Mouse (Mus musculus) right cerebral cortex, postnatal 25 days (tissue): ENCODE measurements at regions not wholly inside any gene's neighbourhood (a gene's known extent, or its start where the extent isn't known, plus 50 kb on each side); places are given as distances from the start of the nearest gene placed in this dataset.

Experiments
- DNase-seq: peaks from one replicate; pipeline ENCODE4 v3.0.0; 2022

DNA sequence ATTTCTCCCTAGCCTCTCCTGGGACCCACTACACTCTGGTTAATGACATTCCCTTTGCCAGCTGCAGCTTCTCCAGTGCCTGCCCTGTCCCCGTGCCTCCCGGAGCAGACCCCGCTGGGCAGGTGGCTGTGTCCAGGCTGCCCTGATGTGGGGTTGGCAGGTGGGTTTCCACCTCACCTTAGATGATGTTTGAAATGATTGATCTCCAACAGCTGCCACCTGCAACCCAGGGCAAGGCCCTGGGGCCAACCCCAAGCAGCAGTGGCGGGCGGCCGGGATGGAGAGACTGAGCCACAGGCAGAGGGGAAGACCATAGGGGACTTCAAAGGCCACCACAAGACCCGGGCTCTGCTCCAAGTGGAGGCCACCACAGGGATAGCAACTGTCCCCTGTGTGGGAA, 93.6 kb upstream of the Mvb12b start:
- DNase-seq: no peak

DNA sequence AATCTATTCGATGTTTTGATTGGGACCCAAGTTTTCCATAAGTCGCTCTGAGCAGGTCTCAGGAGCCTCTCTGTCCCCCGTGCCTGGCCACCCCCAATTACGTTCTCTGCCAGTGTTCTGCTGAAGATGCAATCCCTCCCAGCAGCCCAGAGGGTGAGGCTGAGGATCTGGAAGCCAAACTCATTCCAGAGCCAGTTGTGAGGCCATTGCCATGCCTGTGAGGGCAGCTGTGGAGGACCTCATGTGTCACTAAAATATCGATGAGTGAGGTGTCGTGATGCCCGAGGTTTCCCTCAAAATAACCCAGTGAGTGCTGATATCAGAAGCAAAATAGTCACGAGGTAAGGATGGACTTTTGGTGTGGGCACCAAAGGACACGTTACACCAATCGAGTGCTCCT, 93.1 kb upstream of the Mvb12b start:
- no peak for DNase-seq

DNA sequence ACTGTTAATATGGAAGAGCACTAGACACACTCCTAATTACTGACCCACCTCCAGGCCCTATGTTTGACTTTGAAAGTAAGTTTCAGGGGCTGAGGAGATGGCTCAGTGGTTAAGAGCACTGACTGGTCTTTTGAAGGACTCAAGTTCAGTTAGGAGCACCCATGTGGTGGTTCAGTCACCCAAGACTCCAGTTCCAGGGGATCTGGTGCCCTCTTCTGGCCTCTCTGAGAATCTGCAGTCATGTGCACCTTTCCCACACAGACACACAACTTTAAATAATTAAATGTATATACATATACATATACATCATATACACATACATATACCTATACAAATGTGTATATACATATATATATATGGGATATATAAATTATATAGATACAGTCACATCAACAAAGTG, 91.5 kb upstream of the Mvb12b start:
- DNase-seq: no peak

DNA sequence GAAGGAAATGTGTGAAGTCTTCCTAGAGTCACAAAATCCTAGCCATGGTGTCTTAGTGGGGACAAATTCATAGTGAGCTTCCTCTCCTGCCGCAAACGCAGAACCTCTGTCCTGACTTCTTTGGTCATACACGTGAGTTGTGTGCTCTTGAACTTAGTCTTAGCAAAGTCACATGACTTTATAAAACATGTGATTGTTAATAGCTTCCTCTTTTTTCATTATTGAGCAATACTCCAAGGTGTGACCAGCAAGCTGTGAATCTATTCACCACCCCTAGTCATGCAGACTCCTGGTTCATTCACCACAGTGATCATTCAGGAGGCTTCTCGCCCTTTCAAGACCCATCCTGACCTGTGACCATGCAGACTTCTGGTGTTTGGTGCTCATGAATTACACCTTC, 90.8 kb upstream of the Mvb12b start:
- no peak for DNase-seq

DNA sequence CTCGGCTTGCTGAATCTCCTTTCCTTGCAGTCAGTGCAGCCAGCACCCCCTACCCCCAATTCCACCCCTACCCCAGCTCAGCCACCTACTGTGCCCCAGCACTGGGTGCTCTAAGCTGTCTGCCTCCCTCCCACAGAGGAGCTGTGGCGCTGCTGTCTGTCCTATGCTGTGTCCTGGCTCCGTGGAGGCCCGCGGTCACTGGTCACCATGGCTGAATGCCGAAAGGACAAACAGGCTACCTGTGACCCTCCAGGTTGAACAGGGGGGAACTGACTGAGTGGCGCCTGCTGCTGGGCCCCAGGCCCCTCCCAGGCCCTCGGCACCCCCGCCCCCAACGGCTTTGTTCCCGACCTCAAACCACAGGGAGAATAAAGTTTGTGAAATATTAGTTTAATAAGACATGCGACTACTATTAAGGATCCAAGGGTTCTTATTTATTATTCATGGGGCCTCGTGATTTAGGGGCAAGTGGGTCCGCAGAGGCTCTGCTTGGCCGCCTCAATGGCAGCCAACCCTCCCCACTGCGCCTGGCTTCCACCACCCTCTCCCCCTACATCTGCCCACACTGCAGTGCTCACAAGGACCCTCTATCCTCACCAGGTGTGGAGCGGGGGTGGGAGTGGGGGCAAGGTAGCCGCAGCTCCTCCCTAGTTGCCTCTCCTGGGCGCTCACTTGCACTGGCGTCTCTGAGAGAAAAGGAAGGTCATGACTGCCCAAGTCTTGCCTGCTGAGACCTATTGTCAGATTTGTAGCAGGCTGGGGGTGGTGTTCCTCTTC, 90.0 kb upstream of the Mvb12b start:
- no peak for DNase-seq

DNA sequence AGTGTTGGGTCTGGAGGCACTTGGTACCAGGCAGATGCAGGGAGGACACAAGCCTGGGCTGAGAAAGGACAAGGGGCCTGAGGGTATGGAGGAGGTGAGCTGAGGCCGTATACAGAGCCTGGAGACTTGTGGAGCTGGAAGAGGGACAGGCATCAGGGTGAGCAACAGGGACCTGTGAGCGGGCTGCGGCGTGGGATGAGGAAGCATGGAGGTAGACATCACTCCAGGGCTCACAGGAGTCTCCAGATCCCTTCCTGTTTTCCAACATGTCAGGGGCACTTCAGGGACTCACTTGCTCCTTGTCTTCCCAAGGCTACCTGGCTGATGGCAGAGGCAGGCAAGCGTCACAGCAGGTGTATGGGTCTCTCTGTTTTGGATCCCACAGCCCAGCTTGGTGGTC, 89.4 kb upstream of the Mvb12b start:
- DNase-seq: no peak

DNA sequence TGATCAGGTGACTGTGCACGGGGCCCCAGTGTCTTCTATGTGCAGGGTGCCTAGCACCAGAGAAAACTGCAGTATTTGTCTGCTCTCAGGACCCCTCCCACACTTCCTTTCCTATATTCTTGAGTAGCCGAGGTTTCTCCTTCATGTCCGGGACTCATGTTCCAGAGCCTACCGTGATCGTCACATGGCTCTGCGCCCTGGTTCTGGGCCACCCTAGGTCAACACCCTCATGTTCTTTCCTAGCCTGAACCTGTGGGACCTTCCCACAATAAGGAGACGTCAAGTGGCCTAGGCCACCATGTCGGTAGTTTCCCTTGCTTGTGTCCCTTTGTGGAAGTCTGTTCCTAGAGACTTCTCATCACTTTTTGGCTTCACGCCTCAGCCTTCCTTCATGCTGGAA, 88.4 kb upstream of the Mvb12b start:
- DNase-seq: no peak

DNA sequence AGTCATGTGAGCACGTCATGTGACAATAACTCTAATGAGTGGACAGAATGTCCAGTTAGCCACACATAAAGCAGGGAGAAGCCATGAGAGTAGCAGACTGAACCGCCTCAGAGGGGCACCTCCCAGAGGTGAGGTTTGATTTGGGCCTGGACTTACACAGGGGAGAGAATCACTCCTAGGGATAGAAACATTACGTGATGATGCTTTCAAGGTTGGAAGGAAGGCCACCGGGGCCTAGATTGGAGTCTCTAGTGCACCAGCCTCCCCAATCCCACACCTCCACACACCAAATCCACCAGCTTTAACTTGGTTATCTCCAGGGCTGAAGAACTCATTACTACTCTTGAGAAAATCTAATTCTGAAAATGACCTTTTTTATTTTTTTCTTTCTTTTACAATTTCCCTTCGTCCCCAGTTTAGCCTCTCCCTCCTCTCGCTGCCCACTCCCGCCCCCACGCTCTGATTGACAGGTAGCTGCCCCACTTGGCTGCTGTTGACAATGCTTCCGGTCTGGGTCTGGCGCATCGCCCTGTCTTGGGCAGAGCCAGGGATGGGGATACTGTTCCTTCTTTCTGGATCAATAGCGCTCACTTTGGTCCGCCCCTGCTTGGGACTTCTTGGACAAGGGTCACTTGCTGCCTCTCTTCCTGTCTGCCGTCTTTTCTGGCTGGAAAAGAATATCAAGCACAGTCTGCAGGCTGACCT, 87.8 kb upstream of the Mvb12b start:
- peak; percentile 27 for DNase-seq

DNA sequence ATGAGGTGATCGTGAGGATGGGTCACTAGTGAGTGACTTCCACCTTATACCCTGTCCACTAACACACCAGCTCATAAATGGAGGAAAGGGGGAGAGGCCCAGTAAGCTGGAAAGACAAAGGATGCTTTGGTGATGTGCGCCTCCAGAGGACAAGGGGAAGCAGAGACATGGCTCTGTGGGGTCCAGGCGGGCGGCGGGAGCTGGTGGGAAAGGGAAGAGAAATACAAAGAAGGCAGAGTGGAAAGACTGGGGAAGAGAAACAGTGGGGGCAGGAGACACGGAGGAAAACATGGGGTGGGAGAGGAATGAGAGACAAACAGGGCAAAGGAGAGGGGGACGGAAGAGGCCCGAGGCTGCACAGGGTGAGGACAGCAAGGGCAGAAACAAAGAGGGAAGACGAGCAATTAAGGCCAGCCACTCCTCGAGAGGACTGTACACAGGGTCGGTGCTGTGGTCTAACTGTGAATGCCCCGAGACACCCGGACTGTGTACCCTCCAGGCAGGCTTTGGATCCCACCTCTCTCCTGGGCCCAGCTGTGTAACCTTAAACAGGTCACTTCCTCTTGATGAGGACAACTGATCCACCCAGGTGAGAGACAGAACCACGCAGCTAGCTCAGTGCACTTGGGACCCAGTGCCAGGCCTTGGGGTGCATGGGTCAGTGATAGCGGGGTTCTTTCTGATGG, 87.1 kb upstream of the Mvb12b start:
- no peak for DNase-seq

DNA sequence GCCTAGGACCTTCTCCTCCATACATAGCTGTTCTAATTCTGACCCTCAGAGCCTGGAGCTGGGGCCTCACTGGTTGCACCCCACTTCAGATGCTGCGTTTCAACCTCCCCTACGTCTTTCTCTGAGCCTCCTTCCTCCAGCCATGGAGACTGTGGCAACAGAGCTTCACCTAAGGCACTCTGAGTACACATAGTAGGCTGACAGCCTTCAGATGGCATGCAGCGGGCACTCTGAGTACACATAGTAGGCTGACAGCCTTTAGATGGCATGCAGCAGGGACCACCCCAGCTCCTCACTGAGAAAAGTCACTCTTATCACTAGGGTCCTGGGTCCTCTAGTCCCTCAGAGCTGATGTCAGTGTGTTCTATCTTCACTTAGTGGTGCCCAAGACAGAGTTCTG, 86.3 kb upstream of the Mvb12b start:
- DNase-seq: no peak

DNA sequence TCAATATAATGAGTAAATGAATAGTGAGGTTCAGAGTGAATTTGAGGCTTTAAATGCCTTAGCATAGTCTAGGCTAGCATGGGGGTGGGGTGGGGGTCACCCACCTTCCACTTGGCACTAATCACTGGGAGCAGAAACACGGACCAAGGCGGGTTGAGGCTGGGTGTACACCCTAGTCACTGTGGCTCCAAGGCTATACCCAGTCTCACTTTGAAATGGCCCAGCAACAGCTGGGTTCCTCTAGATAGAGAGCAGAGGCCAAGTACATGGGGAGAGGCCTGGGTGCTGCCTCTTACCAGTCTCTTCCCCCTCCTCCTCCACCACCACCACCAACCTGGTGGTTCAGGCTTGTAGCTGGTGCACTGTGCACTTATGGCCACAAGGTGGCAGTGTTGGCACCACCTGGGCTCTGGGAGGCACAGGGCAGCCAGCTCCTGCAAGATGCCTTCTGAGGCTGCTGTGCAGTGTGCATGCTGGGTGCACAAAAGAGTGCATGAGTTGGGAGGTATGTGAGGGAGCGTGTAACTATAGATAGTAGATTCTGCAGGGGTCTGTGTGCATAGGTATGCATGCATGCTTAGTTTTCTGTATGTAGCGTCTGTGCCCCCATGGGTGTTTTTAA, 85.6 kb upstream of the Mvb12b start:
- peak; percentile 79 for DNase-seq

DNA sequence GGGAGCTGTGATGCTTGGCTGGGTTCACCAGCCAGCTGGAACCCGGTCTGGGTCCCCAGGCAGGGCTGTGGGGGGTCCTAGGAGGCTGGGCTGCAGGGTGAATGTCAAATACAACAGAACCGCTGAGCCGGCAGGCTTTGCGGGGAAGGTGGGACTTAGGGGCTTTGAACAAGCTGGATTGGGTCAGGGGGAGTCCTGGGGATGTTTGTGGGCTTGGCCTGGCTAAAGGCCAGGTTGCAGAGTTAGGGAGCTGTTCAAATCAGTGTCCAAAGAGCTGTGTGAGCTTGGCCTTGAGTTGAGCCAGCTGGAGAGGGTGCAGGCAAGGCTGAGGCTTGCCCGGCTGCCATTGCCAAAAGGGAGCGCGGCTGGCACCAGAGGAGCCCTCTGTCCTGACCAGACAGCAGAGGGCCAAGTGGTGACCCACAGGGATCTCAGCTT, 79.3 kb upstream of the Mvb12b start:
- peak; percentile 19 for DNase-seq

DNA sequence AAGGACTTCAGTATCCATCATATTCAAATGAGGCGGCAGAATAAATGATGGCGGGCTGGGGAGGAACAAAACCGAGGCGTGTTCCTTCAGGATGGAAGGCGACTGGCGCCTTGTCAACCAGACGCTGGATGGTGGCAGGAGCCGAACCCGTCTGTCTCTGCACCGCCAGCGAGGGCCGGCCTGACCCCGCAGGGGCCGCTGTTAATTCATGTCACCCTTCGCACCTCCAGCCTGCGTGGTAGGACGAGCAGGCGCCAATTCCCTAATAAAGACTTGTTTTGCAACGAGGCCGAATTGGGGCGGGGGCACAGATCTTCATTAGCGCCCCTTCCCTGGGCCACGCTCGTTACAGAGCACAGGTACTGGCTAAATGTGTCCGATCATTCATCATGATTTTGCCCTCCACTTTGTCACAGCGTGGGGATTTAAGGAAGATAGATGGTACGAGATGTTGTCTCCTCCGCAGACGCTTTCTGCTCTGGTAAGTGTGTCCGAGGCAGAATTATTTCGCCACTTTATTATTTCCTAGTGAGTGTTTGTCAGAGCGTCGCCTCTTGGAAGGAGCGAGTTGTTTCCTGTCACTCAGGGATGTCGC, 78.7 kb upstream of the Mvb12b start:
- no peak for DNase-seq

DNA sequence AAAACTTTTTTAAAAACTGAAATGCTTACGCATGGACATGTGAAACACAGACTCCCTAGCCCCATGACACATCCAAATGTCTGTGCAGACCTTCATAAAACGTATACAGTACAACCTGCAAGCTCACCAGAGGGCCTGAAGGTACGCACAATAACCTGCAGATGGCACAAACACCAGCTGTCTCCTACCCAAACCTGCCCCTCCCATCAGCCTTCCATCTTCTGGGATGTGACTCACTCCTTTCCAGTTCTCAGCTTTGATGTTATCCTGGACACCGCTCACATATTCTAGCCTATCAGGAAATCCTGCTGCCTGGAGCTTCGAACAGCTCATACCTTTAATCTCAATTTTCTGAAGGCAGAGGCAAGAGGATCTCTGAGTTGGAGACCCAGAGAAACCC, 76.3 kb upstream of the Mvb12b start:
- DNase-seq: no peak

DNA sequence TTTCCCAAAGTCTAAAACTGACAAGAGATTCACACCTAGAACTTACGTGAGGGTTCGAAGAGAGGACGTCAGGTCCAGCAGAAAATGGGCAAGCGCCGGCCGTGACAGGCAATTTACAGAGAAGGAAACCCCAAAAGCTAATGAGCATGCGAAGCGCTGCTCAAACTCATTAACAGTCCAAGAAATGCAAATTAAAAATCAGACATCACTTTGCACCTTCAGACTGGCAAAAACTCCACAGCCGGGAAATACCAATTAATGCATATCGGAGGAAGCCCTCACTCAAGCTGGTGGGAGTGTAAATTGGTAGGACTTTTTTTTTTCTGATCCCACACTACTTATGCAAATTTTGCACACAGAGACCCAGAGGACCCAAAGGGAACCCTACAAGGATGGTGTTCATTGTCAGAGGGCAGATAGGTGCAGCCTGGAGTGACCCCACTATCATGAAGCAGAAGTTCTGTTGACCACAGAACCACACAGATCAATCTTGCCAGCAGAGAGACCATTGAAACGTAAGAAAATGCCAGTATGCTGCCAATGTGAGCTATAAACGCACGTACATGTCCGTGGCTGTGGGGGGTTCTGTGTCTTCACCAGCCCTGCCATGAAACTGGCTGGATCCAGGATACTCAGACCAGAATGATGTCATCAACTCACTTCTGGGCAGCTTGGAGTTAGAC, 74.8 kb upstream of the Mvb12b start:
- no peak for DNase-seq

DNA sequence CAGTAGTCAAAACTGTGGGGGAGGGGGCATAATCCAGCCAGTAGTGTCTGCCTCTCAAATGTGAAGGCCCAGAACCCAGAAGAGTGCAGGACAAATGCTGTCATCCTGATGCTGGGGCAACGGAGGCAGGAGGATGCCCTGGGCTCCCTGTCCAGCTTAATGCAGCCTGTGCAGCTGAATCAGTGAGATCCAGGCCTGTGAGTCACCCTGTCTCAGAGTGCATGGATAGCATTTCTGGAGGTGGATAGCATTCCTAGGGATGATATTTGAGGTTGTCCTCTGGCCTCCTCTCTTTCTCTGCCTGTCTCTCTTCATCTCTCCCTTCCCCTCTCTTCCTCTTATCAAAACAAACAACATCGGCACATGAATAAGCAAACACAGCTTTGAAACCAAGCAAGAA, 73.8 kb upstream of the Mvb12b start:
- no peak for DNase-seq

DNA sequence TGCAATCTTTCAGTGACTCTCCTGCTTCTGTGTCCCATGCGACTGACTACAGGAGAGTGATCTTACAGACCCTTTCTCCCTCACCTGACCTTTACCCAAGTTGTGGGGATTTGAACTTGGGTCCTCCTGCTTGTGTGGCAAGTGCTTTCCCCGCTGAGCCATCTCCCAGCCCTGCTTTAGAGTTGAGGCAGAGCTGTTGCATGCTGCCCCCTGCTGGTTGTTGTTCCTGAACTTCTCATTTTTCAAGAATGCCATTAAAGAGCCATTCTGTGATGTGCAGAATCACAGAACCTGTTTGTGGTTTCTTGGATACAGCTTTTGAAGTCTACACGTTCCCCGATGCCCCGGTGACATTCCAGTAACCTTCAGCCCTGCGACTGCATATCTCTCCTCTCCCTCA, 70.0 kb upstream of the Mvb12b start:
- DNase-seq: no peak

DNA sequence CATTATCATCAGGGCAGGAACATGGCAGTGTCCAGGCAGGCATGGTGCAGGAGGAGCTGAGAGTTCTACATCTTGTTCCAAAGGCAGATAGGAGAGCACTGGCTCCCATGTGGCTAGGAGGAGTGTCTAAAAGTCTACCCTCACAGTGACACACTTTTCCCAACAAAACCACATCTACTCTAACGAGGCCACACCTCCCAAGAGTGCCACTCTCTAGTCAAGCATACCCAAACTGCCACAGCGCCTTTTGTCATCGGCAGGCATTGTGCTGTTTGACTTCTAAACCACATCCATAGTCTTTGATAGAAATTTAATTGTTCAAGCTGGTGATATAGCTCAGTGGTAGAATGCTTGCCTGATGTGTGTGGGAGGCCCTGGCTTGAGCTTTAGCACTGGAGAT, 56.6 kb upstream of the Mvb12b start:
- no peak for DNase-seq

DNA sequence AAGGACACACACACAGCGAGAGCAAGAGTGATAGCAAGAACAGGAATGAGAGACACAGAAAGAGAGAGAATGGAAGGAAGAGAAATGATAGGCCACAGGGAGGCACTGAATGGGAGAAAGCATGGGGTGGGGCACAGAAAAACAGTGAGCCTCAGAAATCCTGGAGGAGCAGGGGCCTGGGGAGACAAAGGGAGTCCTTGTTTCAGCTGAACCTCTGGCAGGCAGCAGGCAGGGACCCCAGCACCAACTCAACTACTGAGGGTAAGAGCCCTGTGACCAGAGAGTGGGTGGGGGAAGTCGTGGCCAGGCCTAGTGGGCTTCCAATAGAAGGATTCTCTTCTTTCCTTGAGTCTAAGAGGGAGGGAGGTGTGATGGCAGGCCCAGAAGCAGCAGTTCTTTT, 54.3 kb upstream of the Mvb12b start:
- no peak for DNase-seq

DNA sequence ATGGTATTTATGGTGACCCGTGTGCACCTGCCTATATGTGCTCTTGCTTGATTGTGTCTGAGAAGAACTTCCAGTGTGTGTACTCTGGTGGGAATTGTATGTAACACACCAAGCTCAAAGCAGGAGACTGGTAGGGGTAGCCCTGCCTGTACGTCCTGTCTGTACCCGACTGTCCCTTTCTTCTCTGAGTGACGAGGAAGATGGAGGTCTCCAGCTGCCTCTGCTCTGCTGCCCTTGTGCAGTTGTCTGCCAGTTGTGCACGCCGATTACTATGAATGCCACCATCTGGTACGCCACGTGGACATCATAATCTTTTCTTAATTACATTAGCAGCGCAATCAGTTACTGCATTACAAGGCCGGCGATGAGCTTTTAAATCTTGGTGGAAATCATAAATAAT, 53.6 kb upstream of the Mvb12b start:
- no peak for DNase-seq

DNA sequence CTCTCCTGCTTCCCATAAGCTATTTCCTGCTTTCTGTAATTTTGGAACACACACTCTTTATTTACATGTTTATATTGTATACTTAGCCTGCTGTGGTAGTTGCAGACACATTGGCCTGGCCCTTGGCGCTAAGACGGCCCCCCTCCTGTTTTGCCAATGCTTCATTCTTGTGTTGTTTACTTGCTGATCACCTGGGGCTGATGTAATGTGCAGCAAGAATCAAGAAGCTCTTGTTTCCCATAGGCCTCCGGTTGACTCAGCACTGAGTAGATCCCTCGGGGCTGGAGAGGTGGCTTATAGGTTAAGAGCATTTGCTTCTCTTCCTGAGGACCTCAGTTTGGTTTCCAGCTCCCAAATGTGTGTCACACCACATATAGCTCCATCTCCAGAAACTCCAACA, 52.1 kb upstream of the Mvb12b start:
- DNase-seq: no peak
